Mouse (Mus musculus) midbrain, embryonic 16.5 days (tissue): ENCODE measurements around the gene Sec23b. TPM values are rescaled to one million over a fixed set of nuclear protein-coding genes. Genes with fewer than 3 reads are reported as not detected.

ENCODE experiments used
- ATAC-seq: fragments of 200-750 bp; cut with Nextera tagmentation; 2 replicates; pipeline ENCODE4 v1.8.0; 2017; ENCODE audit warnings: moderate TSS enrichment
- H3K27ac ChIP-seq: fragments of 300-500 bp; sonication (generic); 2 replicates; pipeline ENCODE4 v1.5.1; 2014; ENCODE audit warnings: mild to moderate bottlenecking, low read length, mixed read lengths
- H3K27me3 ChIP-seq: fragments of 300-500 bp; sonication (generic); 2 replicates; pipeline ENCODE4 v1.6.1; 2014; ENCODE audit warnings: low read depth, low read length, mixed read lengths; ENCODE audit not compliant: control insufficient read depth, insufficient read depth
- H3K36me3 ChIP-seq: fragments of 300-500 bp; sonication (generic); 2 replicates; pipeline ENCODE4 v1.6.1; 2014; ENCODE audit warnings: mild to moderate bottlenecking, low read length, moderate library complexity, mixed read lengths; ENCODE audit not compliant: control insufficient read depth, insufficient read depth
- H3K4me1 ChIP-seq: fragments of 300-500 bp; sonication (generic); 2 replicates; pipeline ENCODE4 v1.6.1; 2014; ENCODE audit warnings: mild to moderate bottlenecking, low read length, mixed read lengths; ENCODE audit not compliant: control insufficient read depth, insufficient read depth
- H3K4me2 ChIP-seq: fragments of 300-500 bp; sonication (generic); 2 replicates; pipeline ENCODE4 v1.6.1; 2014; ENCODE audit warnings: mild to moderate bottlenecking, low read length, mixed read lengths
- H3K4me3 ChIP-seq: fragments of 300-500 bp; sonication (generic); 2 replicates; pipeline ENCODE4 v1.5.1; 2014; ENCODE audit warnings: low read depth, mild to moderate bottlenecking, low read length, moderate library complexity, mixed read lengths
- H3K9ac ChIP-seq: fragments of 300-500 bp; sonication (generic); 2 replicates; pipeline ENCODE4 v1.6.1; 2014; ENCODE audit warnings: low read depth, low read length, mixed read lengths
- H3K9me3 ChIP-seq: fragments of 300-500 bp; sonication (generic); replicated peaks from 2 replicates; pipeline ENCODE4 v1.6.1; 2014; ENCODE audit warnings: mild to moderate bottlenecking, low read length, mixed read lengths; ENCODE audit not compliant: control insufficient read depth, poor library complexity, severe bottlenecking
- WGBS: fragments of 180-500 bp; shearing (Covaris S2); extraction: QIAGEN DNeasy Blood & Tissue Kit; methylation state at CpG from one replicate; pipeline ENCODE4 v1.1.7; 2014; 5-methylcytosine and 5-hydroxymethylcytosine counted together
- polyA plus RNA-seq: library from polyadenylated mRNA; unstranded; fragments of >200 nt; fragmentation: Nextera tagmentation; extraction: Ambion mirVana; gene quantifications from 2 replicates; pipeline ENCODE4 v1.2.1, GENCODE M21; 2015

Sec23b gene
- polyA plus RNA-seq, 1 experiment from 2014 or later: 61.7 TPM

GRCm38 (mm10) chr2:144593951-144594651, 38.1 kb downstream of the Sec23b start, which contains the start of gene Smim26:
Gene Smim26, plus strand, starts transcription at chr2:144594054.
- H3K27me3 ChIP-seq: no peaks in the 10 kb centered on the region
- peaks cover 7% of the 10 kb centered on the region for H3K4me1 ChIP-seq
- 0 out of 2 replicates have a peak, but pooled peaks cover 2% of the 10 kb centered on the region for H3K36me3 ChIP-seq
- H3K27ac ChIP-seq: peak within 1 kb of the TSS; percentile 65
- H3K9me3 ChIP-seq: no peaks in the 10 kb centered on the region
- H3K9ac ChIP-seq: peak within 1 kb of the TSS; percentile 71
- peak; percentile 97 for ATAC-seq
- H3K4me2 ChIP-seq: peak within 1 kb of the TSS; percentile 77
- peak within 1 kb of the TSS; percentile 66 for H3K4me3 ChIP-seq
- WGBS: 2% methylated on average over 31 of the region's 31 CpGs

- H3K4me3 ChIP-seq: no peak overlapping the region
- H3K4me2 ChIP-seq: no peak overlapping the region
- no peaks in the 10 kb centered on the region for H3K36me3 ChIP-seq
- H3K9ac ChIP-seq: no peak overlapping the region
- H3K27me3 ChIP-seq: no peaks in the 10 kb centered on the region
- WGBS: 66% methylated on average over 2 of the region's 2 CpGs
- no peak for ATAC-seq
- peaks cover 10% of the 10 kb centered on the region for H3K4me1 ChIP-seq
- no peak overlapping the region for H3K27ac ChIP-seq
- no peaks in the 10 kb centered on the region for H3K9me3 ChIP-seq
Measured at GRCm38 (mm10) chr2:144598006-144598405, 42.0 kb downstream of the Sec23b start.

GRCm38 (mm10) chr2:144599831-144600687, 44.0 kb downstream of the Sec23b start, which contains the start of gene Dtd1:
Gene Dtd1, plus strand, starts transcription at chr2:144599897.
- ATAC-seq: peak; percentile 94
- Histone ChIP-seq H3K4me1 (peaks cover 3% of the 10 kb centered on the region; the same call in 1 of the 2 replicates), H3K27me3 (no peaks in the 10 kb centered on the region), H3K27ac (peak within 1 kb of the TSS; percentile 86), H3K36me3 (0 out of 2 replicates have a peak, but pooled peaks cover 4% of the 10 kb centered on the region), H3K9me3 (no peaks in the 10 kb centered on the region), H3K9ac (peak within 1 kb of the TSS; percentile 92), H3K4me2 (peak within 1 kb of the TSS; percentile 60), H3K4me3 (peak within 1 kb of the TSS; percentile 82)
- WGBS: 1% methylated on average over 50 of the region's 50 CpGs

GRCm38 (mm10) chr2:144601576-144601975, 45.5 kb downstream of the Sec23b start:
- no peak for ATAC-seq
- Histone ChIP-seq H3K9me3 (no peaks in the 10 kb centered on the region; the same call in 1 of the 2 replicates), H3K4me2 (no peak overlapping the region), H3K27me3 (no peaks in the 10 kb centered on the region), H3K4me1 (peaks cover 3% of the 10 kb centered on the region; the same call in 1 of the 2 replicates), H3K4me3 (no peak overlapping the region), H3K27ac (no peak overlapping the region), H3K9ac (no peak overlapping the region), H3K36me3 (0 out of 2 replicates have a peak, but pooled peaks cover 13% of the 10 kb centered on the region)
- WGBS: 88% methylated on average over 1 of the region's 1 CpGs

GRCm38 (mm10) chr2:144613956-144614355, 57.9 kb downstream of the Sec23b start:
- WGBS: 96% methylated on average over 6 of the region's 6 CpGs
- ATAC-seq: no peak
- no peak overlapping the region for H3K4me2 ChIP-seq
- H3K27me3 ChIP-seq: no peaks in the 10 kb centered on the region
- H3K9ac ChIP-seq: no peak overlapping the region
- no peak overlapping the region for H3K27ac ChIP-seq
- no peaks in the 10 kb centered on the region for H3K4me1 ChIP-seq
- H3K4me3 ChIP-seq: no peak overlapping the region
- H3K9me3 ChIP-seq: peaks cover 2% of the 10 kb centered on the region; the same call in 1 of the 2 replicates
- H3K36me3 ChIP-seq: peaks cover 2% of the 10 kb centered on the region; the same call in 1 of the 2 replicates

GRCm38 (mm10) chr2:144617074-144617874, 61.2 kb downstream of the Sec23b start:
- Histone ChIP-seq H3K9ac (no peak overlapping the region), H3K36me3 (peaks cover 3% of the 10 kb centered on the region), H3K9me3 (0 out of 2 replicates have a peak, but pooled peaks cover 2% of the 10 kb centered on the region), H3K4me2 (no peak overlapping the region), H3K27me3 (no peaks in the 10 kb centered on the region), H3K4me3 (no peak overlapping the region), H3K27ac (no peak overlapping the region), H3K4me1 (no peaks in the 10 kb centered on the region)
- no peak for ATAC-seq
- WGBS: 92% methylated on average over 16 of the region's 16 CpGs

GRCm38 (mm10) chr2:144621491-144621890, 65.5 kb downstream of the Sec23b start:
- no peak overlapping the region for H3K4me2 ChIP-seq
- 41% methylated on average over 6 of the region's 6 CpGs for WGBS
- no peak overlapping the region for H3K4me3 ChIP-seq
- peaks cover 14% of the 10 kb centered on the region for H3K36me3 ChIP-seq
- H3K9ac ChIP-seq: no peak overlapping the region
- no peaks in the 10 kb centered on the region for H3K4me1 ChIP-seq
- H3K27me3 ChIP-seq: no peaks in the 10 kb centered on the region
- H3K27ac ChIP-seq: no peak overlapping the region
- ATAC-seq: no peak
- H3K9me3 ChIP-seq: no peaks in the 10 kb centered on the region

- WGBS: 86% methylated on average over 2 of the region's 2 CpGs
- ATAC-seq: no peak
Measured at GRCm38 (mm10) chr2:144633551-144633950, 77.5 kb downstream of the Sec23b start.

More at GRCm38 (mm10) chr2:144633551-144633950, 77.5 kb downstream of the Sec23b start:
- Histone ChIP-seq H3K36me3 (peaks cover 3% of the 10 kb centered on the region; the same call in 1 of the 2 replicates), H3K27me3 (no peaks in the 10 kb centered on the region), H3K9me3 (no peaks in the 10 kb centered on the region), H3K4me1 (no peaks in the 10 kb centered on the region), H3K4me2 (no peak overlapping the region), H3K4me3 (no peak overlapping the region), H3K27ac (no peak overlapping the region), H3K9ac (no peak overlapping the region)
